Mouse (Mus musculus) thymus, postnatal 0 days (tissue): ENCODE data around the gene Inka1. TPM values are rescaled to one million over a fixed set of nuclear protein-coding genes. Genes with fewer than 3 reads are reported as not detected.
"Not testable (repeated sequence)": the region's sequence is repeated elsewhere in the genome, so short reads cannot be mapped to it uniquely, and the experiment has no call there.

ENCODE experiments used
- DNase-seq: peaks from one replicate; pipeline ENCODE4 v3.0.0-alpha.2; 2015; ENCODE audit warnings: low spot score
- polyA plus RNA-seq: library from polyadenylated mRNA; unstranded; fragments of >200 nt; fragmentation: Nextera tagmentation; extraction: Ambion mirVana; gene quantifications from 2 replicates; pipeline ENCODE4 v1.2.1, GENCODE M21; 2015

Inka1 gene
- 31.6 and 33.8 TPM in 2 replicates for polyA plus RNA-seq

DNA sequence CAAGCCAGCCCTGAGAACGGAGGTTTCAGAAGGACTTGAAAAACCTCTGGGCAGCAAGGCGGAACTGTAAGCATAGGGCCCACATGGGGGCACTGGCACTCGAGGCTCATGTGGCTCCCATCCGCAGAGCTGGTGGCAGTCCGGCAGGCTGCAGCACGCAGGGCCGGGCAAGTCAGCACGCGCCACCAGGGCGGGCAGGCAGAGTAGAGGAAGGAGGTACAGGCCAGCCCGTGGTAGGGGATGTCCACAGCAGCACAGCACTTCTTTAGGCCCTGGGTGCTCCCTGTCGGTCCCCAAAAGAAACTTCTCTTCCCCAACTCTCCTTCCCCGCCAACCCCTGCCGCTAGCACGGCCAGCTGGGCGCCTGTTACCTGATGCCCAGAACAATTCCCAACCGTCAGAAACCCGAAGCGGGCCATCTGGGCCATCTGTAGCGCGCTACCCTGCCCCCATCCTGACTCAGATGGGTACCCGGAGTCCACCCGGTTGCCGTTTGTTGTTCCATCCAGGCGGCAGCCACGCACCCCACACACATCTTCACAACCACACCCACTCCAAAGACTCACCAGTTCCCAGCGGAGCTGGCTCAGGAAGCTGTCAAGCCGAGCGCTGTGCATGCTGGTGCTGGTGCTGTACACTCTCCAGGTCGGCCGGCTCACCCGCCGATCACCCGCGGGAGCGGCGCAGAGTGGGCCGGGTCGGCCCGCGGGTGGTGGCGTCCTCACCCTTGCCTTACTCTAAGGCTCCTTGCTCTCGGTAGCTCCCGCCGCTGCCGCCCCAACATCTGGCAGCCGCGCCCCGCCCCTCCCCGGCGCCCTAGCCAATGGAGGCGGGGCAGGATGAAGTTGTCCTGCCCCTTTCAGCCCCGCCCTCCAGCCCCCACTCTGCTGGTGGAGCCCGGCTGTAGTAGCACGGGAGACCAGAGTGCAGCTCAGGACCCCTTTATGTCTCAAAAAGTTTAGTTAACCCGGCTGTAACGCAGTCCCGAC, at the start of gene Inka1:
TSS of gene Inka1 (minus strand) at position 749 of the 989 bp plus-strand sequence.
- DNase-seq, result peak; percentile 95

DNA sequence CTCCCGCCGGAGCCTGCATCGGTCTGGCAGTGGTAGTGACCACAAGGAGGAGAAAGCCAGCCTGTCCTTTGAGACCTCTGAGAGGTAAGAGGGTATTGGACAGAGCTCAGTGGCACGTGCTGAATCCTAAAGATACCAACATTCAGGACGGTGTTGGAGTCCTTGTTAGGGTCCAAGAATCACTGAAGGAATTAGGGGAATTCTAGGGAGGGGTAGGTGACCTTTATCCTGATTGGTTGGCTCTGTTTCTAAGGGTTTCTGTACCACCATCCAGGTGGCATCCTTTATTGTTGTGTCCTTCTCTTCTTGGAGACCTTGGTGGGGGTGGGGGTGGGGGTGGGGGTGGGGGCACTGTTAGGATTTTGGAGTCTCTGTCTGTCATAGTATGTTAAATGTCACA, 46.4 kb upstream of the Inka1 start:
- no peak for DNase-seq

DNA sequence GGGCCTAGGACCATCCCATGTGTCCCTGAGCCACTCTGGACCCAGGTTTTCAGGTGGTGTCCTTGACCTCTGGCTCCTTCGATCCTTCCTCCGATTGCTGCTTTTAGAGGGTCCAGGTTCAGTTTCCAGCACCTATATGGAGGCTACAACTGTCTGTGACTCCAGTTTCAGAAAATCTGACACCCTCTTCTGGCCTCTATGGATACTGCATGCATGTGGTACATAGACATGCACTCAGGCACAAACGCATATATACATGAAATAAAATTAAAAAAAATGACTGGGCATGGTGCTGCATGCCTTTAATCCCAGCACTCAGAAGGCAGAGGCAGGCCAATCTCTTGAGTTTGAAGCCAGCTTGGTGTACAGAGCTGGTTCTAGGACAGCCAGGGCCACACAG, 42.2 kb upstream of the Inka1 start:
- no peak for DNase-seq

DNA sequence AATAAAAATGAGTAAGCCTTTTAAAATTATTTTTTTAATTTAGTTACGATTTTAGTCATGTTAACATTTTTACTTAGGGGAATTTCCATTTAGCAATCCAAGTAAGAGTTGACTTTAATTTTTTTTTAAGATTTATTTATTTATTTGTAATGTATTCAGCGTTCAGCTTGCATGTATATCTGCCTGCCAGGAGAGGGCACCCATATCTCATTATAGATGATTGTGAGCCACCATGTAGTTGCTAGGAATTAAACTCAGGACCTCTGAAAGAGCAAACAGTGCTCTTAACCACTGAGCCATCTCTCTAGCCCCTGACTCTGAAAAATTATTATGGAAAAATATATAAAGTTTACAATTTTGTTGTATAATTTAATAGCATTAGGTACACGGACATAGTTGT, 40.9 kb upstream of the Inka1 start:
- DNase-seq, result no peak

DNA sequence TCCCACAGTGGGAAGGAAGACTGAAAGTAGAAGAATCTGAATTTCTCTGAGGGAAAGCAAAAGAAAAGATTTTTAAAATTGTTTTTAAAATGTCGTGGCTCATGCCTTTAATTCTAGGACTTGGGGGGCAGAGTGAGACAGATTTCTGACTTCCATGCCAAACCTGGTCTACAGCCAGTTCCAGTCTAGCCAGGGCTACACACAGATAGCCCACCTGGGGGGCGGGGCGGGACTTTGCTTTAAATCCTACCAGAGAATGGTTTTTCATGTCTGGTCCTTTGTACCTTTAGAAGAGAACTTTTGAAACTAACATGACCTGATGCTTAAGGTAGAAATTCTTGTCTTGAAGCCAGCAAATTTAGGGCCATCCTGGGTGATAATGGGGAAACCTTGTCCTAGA, 37.5 kb upstream of the Inka1 start:
- no peak for DNase-seq

DNA sequence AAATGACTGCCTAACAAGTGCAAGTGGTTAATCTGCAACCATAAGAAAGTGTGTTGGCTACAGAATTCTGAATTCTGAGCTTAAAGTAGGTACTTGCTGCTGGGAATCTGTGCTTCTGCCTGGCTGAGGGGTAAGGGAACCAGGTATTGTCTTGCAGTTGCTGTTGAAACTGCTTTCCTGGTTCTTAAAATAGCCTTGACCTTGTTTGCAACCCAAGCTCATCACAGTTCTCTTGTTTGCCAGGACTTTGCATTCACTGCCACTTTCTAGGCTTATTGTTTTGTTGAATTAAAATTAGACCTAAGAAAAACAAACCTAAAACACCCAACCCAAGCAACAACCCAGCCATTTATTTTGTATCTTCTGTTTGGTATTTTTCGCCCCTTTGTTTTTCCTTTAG, 35.1 kb upstream of the Inka1 start:
- DNase-seq, result no peak

DNA sequence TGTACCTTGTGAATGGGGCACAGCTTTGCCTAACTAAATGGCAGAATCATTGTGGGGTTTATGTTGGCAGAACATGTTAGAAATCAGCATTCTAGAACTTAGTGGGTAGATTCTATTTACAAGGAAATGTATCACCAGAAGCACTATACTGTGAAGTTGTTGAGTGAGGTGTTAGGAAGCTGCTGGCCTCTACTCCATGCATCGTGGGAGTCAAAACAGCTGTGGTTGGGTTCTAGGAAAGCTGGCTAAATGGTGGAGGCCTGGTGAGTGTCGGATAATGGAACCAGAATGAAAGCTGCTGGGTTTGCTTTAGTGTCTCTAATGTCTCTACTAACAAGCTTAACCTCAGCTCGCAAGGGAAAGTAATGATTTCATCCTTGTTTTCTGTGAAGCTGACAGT, 31.4 kb upstream of the Inka1 start:
- DNase-seq, result no peak

DNA sequence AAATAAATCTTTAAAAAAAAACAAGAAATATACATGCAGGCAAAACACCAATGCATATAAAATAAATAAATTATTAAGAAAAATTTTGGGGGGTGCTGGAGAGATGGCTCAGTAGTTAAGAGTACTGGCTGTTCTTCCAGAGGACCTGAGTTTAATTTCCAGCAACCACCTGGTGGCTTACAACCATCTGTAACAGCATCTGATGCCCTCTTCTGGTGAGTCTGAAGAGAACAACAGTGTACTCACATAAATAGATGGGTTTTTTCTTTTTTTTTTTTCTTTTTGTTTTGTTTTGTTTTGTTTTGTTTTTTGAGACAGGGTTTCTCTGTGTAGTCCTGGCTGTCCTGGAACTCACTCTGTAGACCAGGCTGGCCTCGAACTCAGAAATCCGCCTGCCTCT, 27.9 kb upstream of the Inka1 start:
- DNase-seq, result not testable (repeated sequence)

DNA sequence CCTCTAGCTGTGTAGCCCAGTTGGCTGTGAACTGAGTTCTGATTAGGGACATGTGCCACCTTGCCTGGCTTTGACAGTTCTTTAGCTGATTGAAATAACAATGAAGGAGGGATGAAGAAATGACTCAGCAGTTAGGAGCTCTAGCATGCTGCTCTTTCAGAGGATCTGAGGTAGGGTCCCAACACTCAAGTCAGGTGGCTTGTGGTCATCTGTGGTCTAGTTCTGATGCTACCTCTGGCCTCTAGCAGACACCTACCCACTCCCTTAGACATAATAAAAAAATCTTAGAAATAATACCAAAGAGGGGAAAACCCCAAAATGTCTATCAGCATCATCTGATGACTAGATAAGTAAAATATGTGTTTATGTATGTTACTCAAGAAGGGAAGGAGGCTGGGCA, 24.7 kb upstream of the Inka1 start:
- no peak for DNase-seq

DNA sequence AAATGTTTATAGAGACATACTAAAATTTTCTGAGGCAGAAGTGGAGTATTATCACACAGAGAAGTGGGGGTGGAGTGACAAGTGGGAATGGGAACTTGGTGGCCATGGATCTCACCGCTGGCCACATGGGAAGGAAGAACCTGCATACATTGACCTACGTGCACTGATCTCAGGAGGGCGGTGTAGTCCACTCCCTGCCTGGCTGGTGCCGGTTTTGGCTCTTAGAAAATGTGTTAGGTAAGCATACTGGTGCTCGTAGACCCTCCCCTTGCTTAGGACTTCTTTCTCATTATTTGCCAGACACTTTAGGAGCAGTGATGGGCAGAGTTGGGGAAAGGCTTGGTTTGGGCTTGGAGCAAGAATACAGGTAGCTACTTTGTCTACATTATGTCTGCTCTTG, 22.4 kb upstream of the Inka1 start:
- DNase-seq, result no peak

DNA sequence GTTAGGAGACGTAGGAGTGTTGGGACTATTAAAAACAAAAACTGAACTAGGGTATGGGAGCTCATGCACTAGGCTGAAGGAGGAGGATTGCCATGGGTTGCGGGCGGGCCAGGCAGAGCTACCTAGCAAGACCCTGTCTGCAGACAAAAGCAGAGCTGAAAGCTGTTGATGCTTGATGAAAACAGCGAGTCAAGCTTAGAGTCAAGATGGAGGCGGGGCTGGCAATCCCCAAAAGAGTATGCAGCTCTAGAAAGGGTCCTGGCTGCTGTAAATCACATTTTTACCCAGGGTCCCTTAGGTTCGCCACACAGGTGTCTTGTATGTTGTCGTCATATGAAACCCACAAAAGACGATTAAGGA, 17.8 kb upstream of the Inka1 start:
- peak; percentile 68 for DNase-seq

DNA sequence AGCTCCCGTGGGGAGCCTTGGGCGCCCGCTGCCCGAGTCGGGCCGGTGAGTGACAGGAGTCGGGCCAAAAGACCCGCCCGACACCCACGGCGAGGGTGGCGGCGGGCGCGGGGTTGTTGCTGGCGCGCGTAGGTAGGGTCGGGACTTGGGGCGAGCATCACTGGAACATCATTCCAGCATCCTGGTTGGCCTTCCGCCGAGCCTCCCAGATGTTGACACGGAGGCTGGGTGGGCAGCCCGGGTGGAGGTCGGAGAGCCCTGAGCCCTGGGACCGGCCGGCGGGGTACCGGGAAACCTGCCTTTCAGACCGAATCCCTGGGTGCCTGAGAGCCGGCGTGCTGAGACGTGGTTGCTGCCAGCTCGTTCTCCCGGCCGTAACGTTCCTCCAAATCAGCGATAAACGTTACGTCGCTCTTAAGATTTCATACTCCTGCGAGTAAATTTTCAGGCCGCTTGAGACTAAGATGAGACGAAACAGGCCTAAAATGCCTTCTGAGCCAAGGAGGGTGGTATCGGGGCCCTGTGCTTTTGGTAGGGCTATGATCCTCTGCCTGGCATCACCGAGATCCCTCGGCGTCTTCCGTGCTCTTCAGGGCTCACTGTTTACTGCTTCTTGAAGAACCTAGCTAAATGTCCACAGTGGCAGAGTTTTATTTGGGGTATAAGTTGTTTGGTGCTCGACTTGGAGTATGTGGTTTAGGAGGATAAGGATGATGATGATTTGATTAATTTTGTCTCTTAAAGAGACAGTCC, 17.3 kb upstream of the Inka1 start:
- peak; percentile 26 for DNase-seq

DNA sequence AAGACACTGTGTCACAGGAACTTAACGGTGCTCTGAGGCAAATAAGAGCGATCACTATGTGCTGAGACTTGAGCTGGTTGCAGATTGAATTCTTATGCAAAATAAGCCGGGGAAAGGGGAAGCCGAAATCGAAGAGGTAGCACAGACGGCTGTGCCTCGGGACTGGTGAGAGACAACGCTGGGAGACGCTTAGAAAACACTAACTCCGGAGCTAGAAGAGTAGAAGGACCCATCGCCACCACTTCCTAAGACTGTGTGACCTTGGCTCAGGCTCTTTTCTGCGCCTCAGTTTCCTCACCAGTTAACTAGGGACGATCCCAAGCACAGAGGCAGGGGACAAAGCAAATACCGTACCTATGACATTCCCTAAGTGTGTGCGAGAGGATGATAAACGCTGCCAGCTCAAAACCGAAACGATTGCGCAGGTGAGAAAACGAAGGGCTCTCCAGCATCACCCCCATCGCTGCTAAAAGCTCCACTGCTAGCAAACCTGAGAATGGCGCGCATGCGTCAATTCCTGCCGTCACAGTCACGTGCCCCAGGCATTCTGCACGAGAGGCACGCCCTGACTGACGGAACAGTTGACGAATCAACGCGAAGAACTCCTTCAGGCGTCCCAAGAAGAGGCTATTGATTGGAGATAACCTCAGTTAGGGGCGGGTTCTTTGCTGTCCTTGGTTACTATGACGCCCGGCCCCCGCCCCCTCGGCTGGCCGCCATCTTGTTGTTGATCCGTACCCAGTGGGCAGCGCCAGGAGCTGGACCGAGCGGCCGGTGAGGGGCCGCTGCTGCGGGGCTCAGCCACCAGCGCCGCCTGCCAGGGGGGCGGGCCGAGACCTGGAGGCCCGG, 16.5 kb upstream of the Inka1 start, which contains the start of gene Ip6k1:
TSS of gene Ip6k1 (plus strand) at position 580 of the 849 bp plus-strand sequence.
- peak; percentile 100 for DNase-seq

DNA sequence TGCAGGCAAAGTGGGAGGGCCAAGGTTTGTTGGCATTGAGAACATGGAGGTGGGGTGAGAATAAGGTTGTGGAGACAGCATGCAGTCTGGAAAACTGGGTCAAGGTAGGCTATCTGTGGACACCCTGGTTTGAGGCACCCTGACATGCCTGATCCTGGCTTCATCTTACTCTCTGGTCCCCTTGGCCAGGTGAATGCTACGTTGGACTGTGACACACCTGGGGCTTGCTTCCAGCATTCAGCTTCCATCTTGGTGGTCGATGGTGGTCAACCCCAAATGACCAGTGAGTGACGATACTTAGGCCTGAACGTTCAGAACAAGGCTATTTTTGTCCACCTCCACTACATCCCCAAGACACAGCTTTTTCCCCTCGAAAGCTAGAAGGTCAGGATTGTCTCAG, 10.4 kb upstream of the Inka1 start, which contains the start of gene Gm20662:
TSS of gene Gm20662 (plus strand) at position 301 of the 400 bp plus-strand sequence.
- no peak for DNase-seq

DNA sequence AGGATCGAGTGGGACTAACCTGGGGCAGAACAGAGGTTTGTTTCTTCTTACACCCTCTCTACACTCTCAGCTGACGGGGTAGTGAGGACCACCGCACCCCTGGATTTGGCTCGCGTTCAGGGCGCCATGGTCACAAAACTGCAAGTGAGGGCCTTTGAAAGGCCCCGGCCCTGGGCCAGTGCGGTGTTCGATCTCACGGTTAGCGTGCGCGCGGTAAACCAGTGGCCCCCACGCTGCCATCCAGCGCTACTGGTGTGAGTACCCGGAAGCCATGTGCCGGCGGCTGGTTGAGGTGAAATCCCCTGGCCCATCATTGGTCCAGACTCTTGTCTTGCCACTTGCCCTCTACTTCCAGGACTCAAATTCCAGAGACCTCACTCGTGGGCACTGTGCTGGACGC, 9.8 kb upstream of the Inka1 start:
- no peak for DNase-seq

DNA sequence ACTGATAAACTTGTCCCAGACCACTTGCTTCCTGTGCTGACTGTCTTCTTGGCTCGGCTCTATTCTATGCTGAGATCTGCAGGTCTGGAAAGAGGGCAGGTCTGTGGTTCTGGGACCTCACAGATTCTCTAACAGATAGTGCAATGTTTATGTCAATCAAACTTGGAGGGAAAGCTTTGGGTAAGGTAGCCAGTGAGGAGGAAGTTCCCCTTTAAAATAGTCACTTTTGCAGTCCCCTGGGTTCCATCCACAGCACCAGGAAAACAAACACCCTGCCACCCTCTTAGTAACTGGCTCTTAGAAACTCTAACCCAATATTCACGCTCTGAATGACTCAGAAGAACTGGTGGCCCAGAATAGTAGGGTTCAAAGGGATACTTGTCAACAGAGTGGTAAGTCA, 8.8 kb upstream of the Inka1 start:
- no peak for DNase-seq

DNA sequence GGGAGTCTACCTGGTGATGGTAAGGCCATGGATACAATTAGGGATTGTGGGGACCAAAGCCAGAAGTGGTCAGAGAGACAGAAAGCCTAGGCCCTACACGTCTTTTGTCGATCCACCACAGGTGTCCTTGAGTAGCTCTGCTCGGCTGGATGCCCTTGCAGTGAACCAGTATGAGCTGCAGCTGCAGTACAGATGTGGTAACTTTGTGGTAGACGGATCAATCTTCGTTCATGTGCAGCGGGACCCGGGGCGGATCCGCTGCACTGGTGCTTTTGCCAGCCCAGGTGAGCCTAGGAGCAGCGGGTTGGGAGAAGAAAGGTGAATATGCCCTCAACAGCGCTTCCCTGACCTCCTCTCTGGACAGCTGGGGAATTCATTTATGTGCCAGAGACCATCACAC, 7.3 kb upstream of the Inka1 start:
- peak; percentile 52 for DNase-seq

DNA sequence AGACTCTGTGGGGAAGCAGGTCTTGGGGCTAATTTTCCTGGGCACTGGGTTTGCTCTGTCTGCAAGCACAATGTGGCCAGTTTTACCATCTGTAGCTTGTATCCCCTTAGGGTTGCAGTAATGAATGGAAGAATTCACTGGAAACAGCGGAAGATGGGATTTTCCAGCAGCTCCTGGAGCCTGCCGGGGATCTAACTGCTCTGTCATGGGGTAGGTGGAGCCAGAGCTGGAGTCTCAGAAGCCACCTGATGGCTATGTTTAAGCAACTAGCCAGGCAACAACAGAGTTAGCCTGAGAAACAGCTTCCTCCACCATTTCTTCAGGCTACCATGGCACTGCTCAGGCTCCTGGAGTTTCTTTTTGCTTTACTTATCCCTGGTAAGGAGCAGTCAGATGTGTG, 6.5 kb upstream of the Inka1 start, which contains the start of gene Cdhr4:
TSS of gene Cdhr4 (plus strand) at position 301 of the 400 bp plus-strand sequence.
- DNase-seq, result no peak

DNA sequence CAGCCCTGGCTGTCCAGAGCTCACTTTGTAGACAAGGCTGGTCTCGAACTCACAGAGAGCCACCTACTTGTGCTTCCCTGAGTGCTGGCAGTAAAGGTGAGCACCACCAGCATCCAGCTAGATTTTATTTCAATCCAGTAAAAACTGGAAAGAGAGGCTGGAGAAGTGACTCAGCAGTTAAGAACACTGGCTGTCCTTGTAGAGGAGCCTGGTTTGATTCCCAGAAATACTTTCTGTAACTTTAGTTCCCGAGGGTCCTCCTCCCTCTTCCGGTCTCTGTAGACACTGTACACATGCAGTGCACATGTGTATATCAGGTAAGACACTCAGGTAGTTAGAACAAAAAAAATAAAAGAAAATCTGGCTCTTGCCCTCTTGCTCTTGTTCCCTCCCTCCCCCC, 2.3 kb upstream of the Inka1 start:
- no peak for DNase-seq

DNA sequence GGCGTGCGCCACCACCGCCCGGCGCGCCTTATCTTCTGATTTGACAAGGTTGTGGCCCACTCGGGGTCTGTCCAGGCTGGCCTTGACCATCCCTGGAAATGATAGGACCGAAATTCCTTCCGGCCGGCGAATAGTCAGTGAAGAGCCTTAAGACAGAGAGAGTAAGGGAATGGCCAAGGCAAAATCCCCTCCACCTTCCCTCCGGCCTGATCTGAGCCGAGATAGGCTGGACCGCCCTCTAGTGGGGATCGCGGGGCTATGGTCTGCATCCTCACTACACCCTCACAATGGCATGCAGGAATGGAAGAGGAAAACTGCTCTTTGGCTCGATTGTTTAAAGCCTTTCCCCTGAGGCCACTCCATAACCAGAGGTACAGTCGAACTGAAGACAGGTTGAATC, 697 bp upstream of the Inka1 start:
- peak; percentile 75 for DNase-seq

DNA sequence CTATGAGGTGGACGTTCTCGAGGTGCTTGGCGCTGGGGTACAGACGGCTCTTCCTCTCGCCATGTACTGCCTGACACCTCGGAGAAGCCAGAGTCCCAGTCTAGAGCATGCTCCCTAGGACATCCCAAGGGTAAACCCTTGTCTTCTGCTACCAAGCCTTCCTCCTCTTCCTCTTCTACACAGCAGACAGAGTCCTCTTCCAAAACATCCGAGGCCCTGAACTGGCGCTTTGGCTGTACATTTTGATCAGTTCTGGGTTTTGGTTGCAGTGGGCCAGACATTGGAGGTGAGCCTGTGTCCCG, 974 bp downstream of the Inka1 start:
- no peak for DNase-seq
